Mouse (Mus musculus) layer of hippocampus, adult 11-12 months (tissue): ENCODE results near the gene Sap30bp.

Experiments used
- DNase-seq: peaks from one replicate; pipeline ENCODE4 v3.0.0; 2022; ENCODE audit warnings: low spot score

Sap30bp gene

GRCm38 (mm10) chr11:116000607-116001006 is 67.5 kb downstream of the Sap30bp start:
- no peak for DNase-seq

- DNase-seq = no peak
Measured at GRCm38 (mm10) chr11:116001725-116002124, 68.6 kb downstream of the Sap30bp start.

- no peak for DNase-seq
Measured at GRCm38 (mm10) chr11:116002894-116003293, 69.8 kb downstream of the Sap30bp start.

GRCm38 (mm10) chr11:116004186-116004823 is 71.2 kb downstream of the Sap30bp start:
- no peak for DNase-seq

GRCm38 (mm10) chr11:116004840-116005700 is 72.0 kb downstream of the Sap30bp start:
- DNase-seq = peak; percentile 56

GRCm38 (mm10) chr11:116005701-116006419 is 72.8 kb downstream of the Sap30bp start:
- DNase-seq = no peak

- DNase-seq = no peak
Measured at GRCm38 (mm10) chr11:116007095-116007850, 74.2 kb downstream of the Sap30bp start.

- DNase-seq = no peak
Measured at GRCm38 (mm10) chr11:116008411-116008810, 75.3 kb downstream of the Sap30bp start.

- no peak for DNase-seq
Measured at GRCm38 (mm10) chr11:116008832-116009375, 75.8 kb downstream of the Sap30bp start.

GRCm38 (mm10) chr11:116009661-116010060 is 76.6 kb downstream of the Sap30bp start:
- no peak for DNase-seq

GRCm38 (mm10) chr11:116010146-116010545 is 77.1 kb downstream of the Sap30bp start:
- no peak for DNase-seq

GRCm38 (mm10) chr11:116010948-116011347 is 77.9 kb downstream of the Sap30bp start:
- DNase-seq = no peak

GRCm38 (mm10) chr11:116011529-116012261 is 78.6 kb downstream of the Sap30bp start:
- no peak for DNase-seq

- DNase-seq = peak; percentile 86
Measured at GRCm38 (mm10) chr11:116012262-116012947, 79.3 kb downstream of the Sap30bp start, which contains the start of gene Galk1. TSS of gene Galk1 (minus strand) at chr11:116012719.

- no peak for DNase-seq
Measured at GRCm38 (mm10) chr11:116014821-116015220, 81.7 kb downstream of the Sap30bp start.
